Mouse (Mus musculus) ES-E14 (cell line): Measurements from ENCODE around the gene Cacnb4.

ENCODE experiments used
- MAFK ChIP-seq: IDR thresholded peaks from 2 replicates; pipeline ENCODE4 v1.6.1; 2014; ENCODE audit warnings: mild to moderate bottlenecking, low read depth, low read length, inconsistent platforms; ENCODE audit not compliant: insufficient read depth
- ZNF384 ChIP-seq: IDR thresholded peaks from 2 replicates; pipeline ENCODE4 v1.6.1; 2012; ENCODE audit warnings: low read depth, low read length, inconsistent platforms

DNA sequence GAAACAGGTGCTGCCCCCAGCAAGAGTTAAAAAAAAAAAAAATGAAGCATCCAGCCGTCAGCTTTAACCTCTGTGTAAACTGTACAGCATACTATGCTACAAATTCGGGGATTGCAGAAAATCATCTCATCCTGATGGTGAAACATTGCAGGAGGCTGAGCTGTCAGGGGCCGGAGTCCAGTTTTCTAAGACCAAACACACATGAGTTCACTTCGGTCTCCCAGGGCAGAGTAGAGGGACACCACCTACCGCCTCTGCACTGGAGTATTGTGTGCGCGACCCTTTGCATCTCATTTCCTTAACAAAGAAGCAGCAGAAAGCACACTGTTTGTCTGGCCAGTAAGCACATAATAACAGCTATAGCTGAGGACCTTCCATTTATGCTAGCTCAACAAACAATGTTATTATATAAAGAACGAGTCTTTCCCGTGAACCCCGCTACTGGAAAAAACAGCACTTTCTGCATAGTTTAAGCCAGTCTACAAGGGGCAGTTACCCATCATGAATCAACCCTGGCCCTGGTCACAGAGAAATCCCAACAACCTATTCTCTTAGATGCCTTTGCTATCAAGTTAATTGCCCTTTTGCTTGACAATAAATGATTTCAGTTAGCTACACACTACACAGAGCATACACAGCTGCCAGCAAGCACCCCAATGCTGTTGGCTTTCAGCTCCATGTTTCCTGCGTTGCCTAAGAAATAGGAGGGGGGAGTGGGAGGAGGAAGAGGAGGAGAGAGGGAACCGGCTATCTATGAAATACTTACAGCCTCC is 118.9 kb downstream of the Cacnb4 start:
- TF ChIP-seq MAFK (no peak), ZNF384 (no peak)
